ENCODE assay signal across 9 mouse cellular contexts in the genomic region with DNA sequence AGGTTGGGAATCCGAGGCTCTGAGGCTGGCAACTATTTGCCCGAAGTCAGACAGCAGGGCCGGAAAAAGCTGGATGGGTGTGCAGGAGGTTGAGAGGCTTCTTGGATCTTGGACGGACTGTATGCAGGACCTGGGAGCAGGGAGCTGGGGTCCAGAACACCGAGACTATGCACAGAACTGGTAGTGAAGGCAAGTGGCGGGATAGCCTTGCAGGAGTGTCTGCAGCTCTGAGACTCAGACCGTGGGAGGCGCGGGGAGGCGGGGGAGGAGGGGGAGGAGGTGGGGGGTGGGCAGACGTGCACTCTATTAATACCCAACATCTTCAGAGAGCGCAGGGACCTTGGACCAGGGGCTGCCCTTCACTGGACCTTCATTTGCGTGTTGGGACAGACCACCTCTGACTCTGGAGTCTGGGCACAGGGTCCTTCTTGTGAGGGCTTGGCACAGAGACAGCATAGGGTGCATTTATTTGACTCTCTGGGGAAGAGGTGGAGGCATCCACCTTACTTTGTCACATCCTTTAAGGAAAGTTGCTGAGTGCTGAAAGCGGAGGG. TPM values are rescaled to one million over a fixed set of nuclear protein-coding genes. Genes with fewer than 3 reads are reported as not detected.
A peak's percentile ranks its signal among the peaks of the same experiment; 100 is the strongest.
DNase-seq lines count a peak whose midpoint lies in the region; ATAC-seq and TF ChIP-seq lines count a peak whose summit lies in the region.
"Had no signal": no experiment of that assay in that cellular context is flagged by ENCODE, and none has a peak within 500 bp of the region (broad histone marks: within the 10 kb centered on the region; RNA-seq: fewer than 3 reads in every experiment).

No protein-coding gene starts in this region.

- no peak for TF ChIP-seq POLR2A in thymus, adult 2 months (IDR thresholded peaks at IDR 0.05; ENCODE audit: control insufficient read depth, extremely low read depth, insufficient read depth, low read length, poor library complexity)
- TF ChIP-seq POLR2A in cerebellum, adult 2 months (IDR thresholded peaks at IDR 0.05; ENCODE audit: borderline replicate concordance, insufficient read depth, low read length): no peak

- intact Hi-C loops in heart, postnatal 14 days (cut with DNase I): no loop called here

- H3K4me1 ChIP-seq in heart, embryonic 10.5 days: peaks cover 12% of the 10 kb centered on the region
- H3K4me1 ChIP-seq in thymus, adult 2 months (replicated peaks; ENCODE audit: control insufficient read depth, insufficient read depth, low read length): 0 out of 2 replicates have a peak, but pooled peaks cover 4% of the 10 kb centered on the region
- no peaks in the 10 kb centered on the region for H3K4me1 ChIP-seq in liver, embryonic 13.5 days (replicated peaks)
- H3K4me1 ChIP-seq in cerebellum, adult 2 months (ENCODE audit: control insufficient read depth, insufficient read depth, low read length): no peaks in the 10 kb centered on the region

- peak overlapping the region; percentile 50 for H3K4me3 ChIP-seq in heart, embryonic 10.5 days
- H3K4me3 ChIP-seq in thymus, adult 2 months (ENCODE audit: control insufficient read depth, insufficient read depth, low read length): peak overlapping the region; percentile 27
- no peak overlapping the region for H3K4me3 ChIP-seq in liver, embryonic 13.5 days (replicated peaks)
- H3K4me3 ChIP-seq in cerebellum, adult 2 months (replicated peaks; ENCODE audit: insufficient read depth, low read depth, low read length): no peak overlapping the region
- H3K4me3 ChIP-seq: myocyte had no signal

- H3K27me3 ChIP-seq in heart, embryonic 10.5 days (ENCODE audit: insufficient read depth, poor library complexity, severe bottlenecking): peaks cover 39% of the 10 kb centered on the region
- no peaks in the 10 kb centered on the region for H3K27me3 ChIP-seq in thymus, adult 2 months (ENCODE audit: control insufficient read depth, insufficient read depth, low read length)
- H3K27me3 ChIP-seq in liver, embryonic 13.5 days: peaks cover 23% of the 10 kb centered on the region
- no peaks in the 10 kb centered on the region for H3K27me3 ChIP-seq in cerebellum, adult 2 months (ENCODE audit: control insufficient read depth, insufficient read depth, low read length)

- H3K9me3 ChIP-seq in heart, embryonic 10.5 days: no peaks in the 10 kb centered on the region
- H3K9me3 ChIP-seq in liver, embryonic 13.5 days (replicated peaks): no peaks in the 10 kb centered on the region

- no peak overlapping the region for H3K9ac ChIP-seq in liver, embryonic 13.5 days

- no peak for TF ChIP-seq CTCF in thymus, adult 2 months (IDR thresholded peaks at IDR 0.05; ENCODE audit: borderline replicate concordance, control insufficient read depth, extremely low read depth, insufficient read depth, low read length, poor library complexity)
- TF ChIP-seq CTCF in cerebellum, adult 2 months (IDR thresholded peaks at IDR 0.05; ENCODE audit: borderline replicate concordance, insufficient read depth, low read depth, low read length): no peak

- ATAC-seq in liver, embryonic 13.5 days (ENCODE audit: low read depth): no peak

- no peak overlapping the region for H3K27ac ChIP-seq in heart, embryonic 10.5 days
- H3K27ac ChIP-seq in thymus, adult 2 months (ENCODE audit: control insufficient read depth, insufficient read depth, low read length): no peak overlapping the region
- H3K27ac ChIP-seq in liver, embryonic 13.5 days: no peak overlapping the region
- no peak overlapping the region for H3K27ac ChIP-seq in cerebellum, adult 2 months (ENCODE audit: insufficient read depth, low read length)

- H3K4me2 ChIP-seq in liver, embryonic 13.5 days: peak overlapping the region; percentile 25; the same call in 1 of the 2 replicates

- no peaks in the 10 kb centered on the region for H3K36me3 ChIP-seq in heart, embryonic 10.5 days
- no peaks in the 10 kb centered on the region for H3K36me3 ChIP-seq in thymus, adult 2 months (ENCODE audit: control insufficient read depth, insufficient read depth, low read length)
- H3K36me3 ChIP-seq in liver, embryonic 13.5 days: no peaks in the 10 kb centered on the region

- WGBS in heart, embryonic 10.5 days: 24% methylated on average over 14 of the region's 14 CpGs
- 37% methylated on average over 14 of the region's 14 CpGs for WGBS in thymus, adult 2 months
- 15% methylated on average over 14 of the region's 14 CpGs for WGBS in liver, embryonic 13.5 days (ENCODE audit: insufficient replicate concordance)
- WGBS in cerebellum, adult 2 months: 17% methylated on average over 13 of the region's 14 CpGs

- DNase-seq in heart, embryonic 10.5 days (ENCODE audit: low spot score): no peak
- DNase-seq in heart, postnatal 14 days: no peak
- no peak for DNase-seq in thymus, adult 2 months
- no peak for DNase-seq in thymus, postnatal 0 days (ENCODE audit: low spot score)
- DNase-seq in liver, embryonic 13.5 days: no peak
- DNase-seq in adrenal gland, postnatal 10 days: no peak
- DNase-seq in cerebellum, adult 2 months: no peak
- DNase-seq in layer of hippocampus, adult 9-11 months: no peak

RNA-seq across cellular contexts. Expression of a gene that starts 10.1 kb away (rescaled TPM):
- polyA plus RNA-seq in heart, embryonic 10.5 days (2016; fragmentation: Nextera tagmentation; extraction: Ambion mirVana): 0.05 and 0.27 TPM in 2 replicates
- under 1 TPM; 0.29 to 0.66 TPM for total RNA-seq in heart, postnatal 14 days (2021)
- polyA plus RNA-seq in thymus, adult 2 months (2012; rRNA removed): 30.1 and 31.5 TPM in 2 replicates
- 21.1 and 22.6 TPM in 2 replicates for polyA plus RNA-seq in thymus, postnatal 0 days (2015; fragmentation: Nextera tagmentation; extraction: Ambion mirVana)
- polyA plus RNA-seq in liver, embryonic 13.5 days (2015; fragmentation: Nextera tagmentation; extraction: Ambion mirVana): 0.02 and 0.05 TPM in 2 replicates
- total RNA-seq in adrenal gland, postnatal 10 days (2021): 1 to 10 TPM; 1.6 to 2.8 TPM
- polyA plus RNA-seq in cerebellum, adult 2 months (2012; rRNA removed): 0.11 and 0.22 TPM in 2 replicates

RNA-seq across cellular contexts. Expression of a gene that starts 42.8 kb away (rescaled TPM):
- polyA plus RNA-seq in heart, embryonic 10.5 days (2016; fragmentation: Nextera tagmentation; extraction: Ambion mirVana): 6.0 and 9.2 TPM in 2 replicates
- under 1 TPM; 0.29 to 0.41 TPM for total RNA-seq in heart, postnatal 14 days (2021)
- polyA plus RNA-seq in thymus, adult 2 months (2012; rRNA removed): 3.2 and 3.7 TPM in 2 replicates
- polyA plus RNA-seq in thymus, postnatal 0 days (2015; fragmentation: Nextera tagmentation; extraction: Ambion mirVana): 3.1 and 3.6 TPM in 2 replicates
- 0.81 and 0.92 TPM in 2 replicates for polyA plus RNA-seq in liver, embryonic 13.5 days (2015; fragmentation: Nextera tagmentation; extraction: Ambion mirVana)
- total RNA-seq in adrenal gland, postnatal 10 days (2021): 1 to 10 TPM; 2.6 to 3.2 TPM
- 25.5 and 27.3 TPM in 2 replicates for polyA plus RNA-seq in cerebellum, adult 2 months (2012; rRNA removed)

RNA-seq across cellular contexts. Expression of a gene that starts 52.9 kb away (rescaled TPM):
- 11.9 and 13.8 TPM in 2 replicates for polyA plus RNA-seq in heart, embryonic 10.5 days (2016; fragmentation: Nextera tagmentation; extraction: Ambion mirVana)
- 10 to 100 TPM; 29.4 to 32.5 TPM for total RNA-seq in heart, postnatal 14 days (2021)
- polyA plus RNA-seq in thymus, adult 2 months (2012; rRNA removed): 122 and 146 TPM in 2 replicates
- 27.0 and 35.2 TPM in 2 replicates for polyA plus RNA-seq in thymus, postnatal 0 days (2015; fragmentation: Nextera tagmentation; extraction: Ambion mirVana)
- 3.0 and 3.5 TPM in 2 replicates for polyA plus RNA-seq in liver, embryonic 13.5 days (2015; fragmentation: Nextera tagmentation; extraction: Ambion mirVana)
- 10 to 100 TPM; 16.3 to 18.0 TPM for total RNA-seq in adrenal gland, postnatal 10 days (2021)
- 126 and 143 TPM in 2 replicates for polyA plus RNA-seq in cerebellum, adult 2 months (2012; rRNA removed)

RNA-seq across cellular contexts. Expression of a gene that starts 55.2 kb away (rescaled TPM):
- polyA plus RNA-seq in heart, embryonic 10.5 days (2016; fragmentation: Nextera tagmentation; extraction: Ambion mirVana): 24.5 and 27.3 TPM in 2 replicates
- 10 to 100 TPM; 46.0 to 50.7 TPM for total RNA-seq in heart, postnatal 14 days (2021)
- polyA plus RNA-seq in thymus, adult 2 months (2012; rRNA removed): 25.2 and 30.1 TPM in 2 replicates
- 38.5 and 50.7 TPM in 2 replicates for polyA plus RNA-seq in thymus, postnatal 0 days (2015; fragmentation: Nextera tagmentation; extraction: Ambion mirVana)
- 12.8 and 14.1 TPM in 2 replicates for polyA plus RNA-seq in liver, embryonic 13.5 days (2015; fragmentation: Nextera tagmentation; extraction: Ambion mirVana)
- total RNA-seq in adrenal gland, postnatal 10 days (2021): 10 to 100 TPM; 35.0 to 35.7 TPM
- 48.7 and 51.2 TPM in 2 replicates for polyA plus RNA-seq in cerebellum, adult 2 months (2012; rRNA removed)

Comparison
In these comparisons a context has a peak if more than half of its experiments do, and no peak if none do; other contexts are left out.
1. H3K4me3 ChIP-seq: peak in heart, embryonic 10.5 days (single experiment) and thymus, adult 2 months (single experiment); none in liver, embryonic 13.5 days (single experiment) and cerebellum, adult 2 months (single experiment).
2. RNA of a gene that starts 10.1 kb away (polyA plus RNA-seq): 30.1 to 31.5 TPM in thymus, adult 2 months and 21.1 to 22.6 TPM in thymus, postnatal 0 days; 0.11 to 0.22 TPM in cerebellum, adult 2 months, 0.05 to 0.27 TPM in heart, embryonic 10.5 days and 0.02 to 0.05 TPM in liver, embryonic 13.5 days; every median in the first group is over 10 times any median in the second.